Mouse (Mus musculus) brain, embryonic 18.5 days (tissue): ENCODE results near the gene Cdk18.

Experiments
- DNase-seq: peaks from one replicate; pipeline ENCODE4 v3.0.0-alpha.2; 2012; ENCODE audit warnings: low read depth, low spot score

The Cdk18 gene

GRCm38 (mm10) chr1:132150171-132150570 lies 10.7 kb upstream of the Cdk18 start:
- DNase-seq: no peak

- DNase-seq: no peak
Measured at GRCm38 (mm10) chr1:132149410-132149809, 9.9 kb upstream of the Cdk18 start.

GRCm38 (mm10) chr1:132145973-132146685 lies 6.6 kb upstream of the Cdk18 start:
- no peak for DNase-seq

GRCm38 (mm10) chr1:132144837-132145236 lies 5.4 kb upstream of the Cdk18 start:
- no peak for DNase-seq

DNA sequence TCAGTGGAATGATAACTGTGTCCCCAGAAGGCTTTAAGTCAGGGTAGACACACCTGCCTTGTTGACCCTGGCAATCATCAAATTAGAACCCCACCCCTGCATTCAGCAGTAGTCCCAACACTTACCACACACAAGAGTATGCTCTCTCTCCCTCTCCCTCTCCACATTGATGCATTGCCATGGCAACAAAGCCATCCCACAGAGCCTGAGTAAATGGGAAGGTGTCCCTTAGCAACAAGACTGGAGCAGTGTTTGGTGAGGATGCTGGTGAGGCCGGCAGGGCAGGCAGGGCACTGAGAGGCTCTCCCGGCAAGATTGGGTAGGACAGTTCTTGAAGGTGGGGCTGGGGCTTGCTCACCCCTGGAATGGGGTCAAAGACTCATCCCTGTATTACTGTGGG lies 4.7 kb upstream of the Cdk18 start:
- DNase-seq: peak; percentile 77

- no peak for DNase-seq
Measured at GRCm38 (mm10) chr1:132143730-132144129, 4.2 kb upstream of the Cdk18 start.

GRCm38 (mm10) chr1:132143079-132143478 lies 3.6 kb upstream of the Cdk18 start:
- DNase-seq: no peak

DNA sequence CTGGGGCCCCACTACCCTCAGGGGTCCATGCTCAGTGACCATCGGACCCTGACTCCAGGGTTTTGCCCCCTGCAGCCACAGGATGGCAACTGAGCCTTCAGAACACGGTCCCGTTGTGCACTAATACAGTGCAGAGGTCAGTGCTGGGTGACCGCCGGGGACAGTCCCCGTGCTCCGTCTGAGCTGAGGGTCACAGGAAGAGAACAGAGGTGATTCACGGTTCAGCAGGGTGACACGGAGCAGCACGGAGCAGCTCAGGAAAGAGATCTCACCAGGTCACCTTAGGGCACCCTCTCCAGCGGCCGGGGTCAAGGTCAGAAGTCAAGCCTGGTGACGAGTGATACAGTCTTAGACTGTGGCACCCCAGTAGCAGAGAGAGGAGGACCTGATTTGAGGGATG lies 2.3 kb upstream of the Cdk18 start:
- no peak for DNase-seq

- DNase-seq: no peak
Measured at GRCm38 (mm10) chr1:132141166-132141565, 1.7 kb upstream of the Cdk18 start.

DNA sequence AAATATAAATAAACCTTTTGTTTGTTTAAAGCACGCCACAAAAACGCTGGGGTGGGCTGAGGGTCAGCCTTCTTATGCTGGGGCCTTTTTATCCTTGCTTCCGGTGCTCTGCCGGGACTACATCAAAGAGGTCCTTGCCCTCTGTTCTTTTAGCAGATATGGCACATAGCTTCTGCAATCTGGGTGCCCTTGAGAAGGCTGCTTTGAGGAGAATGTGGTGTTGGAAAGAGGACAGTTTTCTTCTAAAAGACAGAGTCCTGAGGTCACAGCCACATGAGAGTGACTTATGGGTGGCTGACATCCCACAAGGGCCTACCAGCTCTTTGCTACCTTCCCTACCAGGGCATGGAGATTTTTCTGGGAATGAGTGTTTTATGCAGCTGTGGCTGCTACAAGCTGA lies 1.1 kb upstream of the Cdk18 start:
- DNase-seq: no peak

- DNase-seq: no peak
Measured at GRCm38 (mm10) chr1:132140171-132140570, 687 bp upstream of the Cdk18 start.

GRCm38 (mm10) chr1:132138576-132139415 lies 688 bp downstream of the Cdk18 start:
- no peak for DNase-seq

GRCm38 (mm10) chr1:132137935-132138575 lies 1.4 kb downstream of the Cdk18 start:
- no peak for DNase-seq

GRCm38 (mm10) chr1:132136847-132137246 lies 2.6 kb downstream of the Cdk18 start:
- DNase-seq: no peak

- no peak for DNase-seq
Measured at GRCm38 (mm10) chr1:132135631-132136030, 3.9 kb downstream of the Cdk18 start.

- no peak for DNase-seq
Measured at GRCm38 (mm10) chr1:132128311-132128710, 11.2 kb downstream of the Cdk18 start.

GRCm38 (mm10) chr1:132125803-132126405 lies 13.6 kb downstream of the Cdk18 start:
- DNase-seq: no peak

GRCm38 (mm10) chr1:132125249-132125648 lies 14.2 kb downstream of the Cdk18 start:
- no peak for DNase-seq

DNA sequence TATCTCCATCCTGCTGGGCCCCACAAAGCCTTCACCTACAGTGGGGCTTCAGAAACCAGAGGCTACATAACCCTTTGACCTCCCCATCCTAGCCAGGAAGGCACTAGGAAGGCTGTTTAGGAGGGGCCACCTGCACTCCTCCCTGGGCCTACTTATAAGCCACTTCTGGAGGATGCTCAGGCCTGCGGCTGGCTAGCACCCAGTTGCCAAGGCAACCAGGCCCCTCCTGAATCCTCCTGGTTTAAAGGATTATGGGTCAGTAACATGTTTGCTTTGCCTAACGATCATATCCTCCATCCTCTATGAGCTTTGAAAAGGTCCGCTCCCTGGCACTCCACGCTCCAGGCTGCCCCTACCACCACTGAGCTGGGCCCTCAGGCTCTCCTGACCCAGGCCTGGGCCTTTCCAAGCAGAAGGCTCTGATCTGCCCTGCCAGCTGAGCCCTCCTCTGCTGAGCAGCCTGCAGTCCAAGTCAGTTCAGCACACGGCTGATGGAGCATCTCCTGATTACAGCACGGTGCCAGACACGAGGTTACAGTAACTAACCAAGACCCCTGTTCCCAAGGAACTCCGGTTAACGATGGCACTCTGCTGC lies 16.0 kb downstream of the Cdk18 start:
- DNase-seq: no peak

GRCm38 (mm10) chr1:132121895-132122294 lies 17.6 kb downstream of the Cdk18 start:
- DNase-seq: no peak

DNA sequence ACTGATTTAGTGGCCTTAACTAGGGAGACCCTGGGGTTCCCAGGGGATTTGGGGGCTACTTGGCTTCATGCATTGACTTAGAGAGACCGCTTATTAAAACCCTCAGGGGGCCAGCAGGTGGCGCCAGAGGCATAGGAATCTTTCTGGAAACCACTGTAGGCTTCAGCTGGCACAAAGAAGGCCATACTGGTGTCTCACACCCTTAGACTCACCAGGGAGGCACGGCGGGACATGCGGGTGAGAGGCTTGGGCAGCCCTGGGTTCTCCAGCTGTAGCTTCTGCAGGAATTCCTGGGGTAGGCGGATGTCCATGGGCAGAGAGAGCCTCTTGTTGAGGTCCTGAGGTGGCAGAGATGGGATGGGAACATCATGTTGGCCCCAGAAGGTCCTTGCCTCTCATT lies 18.2 kb downstream of the Cdk18 start:
- DNase-seq: peak; percentile 60

DNA sequence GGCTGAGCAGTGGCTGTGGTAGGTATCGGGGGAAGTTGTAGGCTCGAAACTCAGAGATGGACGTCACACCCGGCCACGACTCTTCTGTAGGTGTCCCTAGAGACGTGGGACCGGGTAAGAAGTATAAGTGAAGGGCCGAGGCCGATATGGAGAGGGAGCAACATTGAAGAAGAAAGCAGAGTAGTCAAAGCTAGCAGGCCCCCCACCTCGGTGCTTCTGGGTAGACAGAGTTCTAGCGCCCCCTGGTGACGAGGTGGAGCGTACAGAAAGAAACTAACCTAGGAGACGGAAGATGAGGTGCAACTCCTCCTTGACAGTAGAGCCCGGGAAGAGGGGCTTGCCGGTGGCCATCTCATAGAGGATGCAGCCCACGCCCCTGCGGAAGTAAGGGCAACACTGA lies 22.9 kb downstream of the Cdk18 start:
- no peak for DNase-seq
